In genomic region chr11:52046446-52047165, GRCm38 (mm10) we compare ENCODE assay signal across 9 mouse cellular contexts. TPM values are rescaled to one million over a fixed set of nuclear protein-coding genes. Genes with fewer than 3 reads are reported as not detected.
A peak's percentile ranks its signal among the peaks of the same experiment; 100 is the strongest.
DNase-seq lines count a peak whose midpoint lies in the region.
"Had no signal": no experiment of that assay in that cellular context is flagged by ENCODE, and none has a peak within 500 bp of the region (broad histone marks: within the 10 kb centered on the region; RNA-seq: fewer than 3 reads in every experiment).

No protein-coding gene starts in this region.

- intact Hi-C loops in gastrocnemius, postnatal 14 days (cut with DNase I; ENCODE audit: low total_unique reads) = no loop called here

- peak; percentile 23 for DNase-seq in lung, postnatal 36 days
- no peak for DNase-seq in lung, postnatal 4 days
- peak; percentile 51 for DNase-seq in NIH3T3 (ENCODE audit: low read depth)
- DNase-seq in induced T-regulatory cell, adult 2 months (ENCODE audit: low read depth) = peak; percentile 86
- peak; percentile 23 to 37 for DNase-seq in natural killer cell, adult 2 months (ENCODE audit: low spot score in 2 of 2)
- DNase-seq in frontal cortex, postnatal 36 days (ENCODE audit: low spot score in 2 of 2) = no peak
- DNase-seq in right cerebral cortex, postnatal 36 days (ENCODE audit: low spot score in 2 of 2) = no peak
- DNase-seq in gastrocnemius, postnatal 14 days = no peak
- DNase-seq: gastrocnemius, postnatal 10 days had no signal

RNA-seq across cellular contexts. Expression of gene Cdkl3, which starts 42.6 kb away (rescaled TPM):
- total RNA-seq in gastrocnemius, postnatal 14 days (2021) = 1 to 10 TPM; 2.8 to 4.2 TPM

RNA-seq across cellular contexts. Expression of gene Ube2b, which starts 46.0 kb away (rescaled TPM):
- total RNA-seq in gastrocnemius, postnatal 14 days (2021) = 100 to 1,000 TPM; 248 to 274 TPM

RNA-seq across cellular contexts. Expression of gene Ppp2ca, which starts 51.9 kb away (rescaled TPM):
- 10 to 100 TPM; 40.8 to 41.4 TPM for total RNA-seq in gastrocnemius, postnatal 14 days (2021)

Comparison
In these comparisons a context has a peak if more than half of its experiments do, and no peak if none do; other contexts are left out.
1. DNase-seq: peak in lung, postnatal 36 days (single experiment), NIH3T3 (single experiment), induced T-regulatory cell, adult 2 months (single experiment) and natural killer cell, adult 2 months (2 of 2); none in lung, postnatal 4 days (0 of 2), frontal cortex, postnatal 36 days (0 of 2), right cerebral cortex, postnatal 36 days (0 of 2) and gastrocnemius, postnatal 14 days (single experiment).